Mouse (Mus musculus) hindbrain, embryonic 12.5 days (tissue): ENCODE data around the gene Foxd4. TPM values are rescaled to one million over a fixed set of nuclear protein-coding genes. Genes with fewer than 3 reads are reported as not detected.
"Not testable (repeated sequence)": the region's sequence is repeated elsewhere in the genome, so short reads cannot be mapped to it uniquely, and the experiment has no call there.

Experiments used
- ATAC-seq: fragments of 200-750 bp; cut with Nextera tagmentation; 2 replicates; pipeline ENCODE4 v1.8.0; 2017; ENCODE audit warnings: moderate TSS enrichment; ENCODE audit not compliant: low FRiP score
- H3K27ac ChIP-seq: fragments of 300-500 bp; sonication (generic); 2 replicates; pipeline ENCODE4 v1.5.1; 2016; ENCODE audit warnings: mild to moderate bottlenecking
- H3K27me3 ChIP-seq: fragments of 300-500 bp; sonication (generic); 2 replicates; pipeline ENCODE4 v1.6.1; 2016; ENCODE audit warnings: mild to moderate bottlenecking
- H3K36me3 ChIP-seq: fragments of 300-500 bp; sonication (generic); 2 replicates; pipeline ENCODE4 v1.6.1; 2016; ENCODE audit warnings: mild to moderate bottlenecking
- H3K4me1 ChIP-seq: fragments of 300-500 bp; sonication (generic); 2 replicates; pipeline ENCODE4 v1.6.1; 2016
- H3K4me2 ChIP-seq: fragments of 300-500 bp; sonication (generic); replicated peaks from 2 replicates; pipeline ENCODE4 v1.6.1; 2016; ENCODE audit warnings: mild to moderate bottlenecking
- H3K4me3 ChIP-seq: fragments of 300-500 bp; sonication (generic); 2 replicates; pipeline ENCODE4 v1.5.1; 2016; ENCODE audit warnings: mild to moderate bottlenecking
- H3K9ac ChIP-seq: fragments of 300-500 bp; sonication (generic); 2 replicates; pipeline ENCODE4 v1.6.1; 2016; ENCODE audit warnings: mild to moderate bottlenecking, moderate library complexity
- H3K9me3 ChIP-seq: fragments of 300-500 bp; sonication (generic); replicated peaks from 2 replicates; pipeline ENCODE4 v1.6.1; 2016; ENCODE audit warnings: mild to moderate bottlenecking
- WGBS: fragments of 180-500 bp; shearing (Covaris S2); methylation state at CpG from one replicate; pipeline ENCODE4 v1.1.7; 2016; 5-methylcytosine and 5-hydroxymethylcytosine counted together
- polyA plus RNA-seq: library from polyadenylated mRNA; unstranded; fragments of >200 nt; fragmentation: Nextera tagmentation; extraction: Ambion mirVana; gene quantifications from 2 replicates; pipeline ENCODE4 v1.2.1, GENCODE M21; 2016

Gene Foxd4
- polyA plus RNA-seq, 1 experiment from 2014 or later: 0.87 TPM

- peaks cover 22% of the 10 kb centered on the region for H3K4me1 ChIP-seq
- H3K36me3 ChIP-seq: no peaks in the 10 kb centered on the region
- H3K27ac ChIP-seq: no peak overlapping the region
- H3K9ac ChIP-seq: no peak overlapping the region
- 3% methylated on average over 34 of the region's 34 CpGs for WGBS
- ATAC-seq: no peak
- peak overlapping the region; percentile 64 for H3K4me2 ChIP-seq
- H3K4me3 ChIP-seq: peak overlapping the region; percentile 40
- peaks cover 85% of the 10 kb centered on the region for H3K27me3 ChIP-seq
- no peaks in the 10 kb centered on the region for H3K9me3 ChIP-seq
Measured at GRCm38 (mm10) chr19:24898737-24899577, 2.0 kb downstream of the Foxd4 start.

GRCm38 (mm10) chr19:24897896-24898736 lies 2.9 kb downstream of the Foxd4 start:
- no peak for ATAC-seq
- peaks cover 80% of the 10 kb centered on the region for H3K27me3 ChIP-seq
- no peaks in the 10 kb centered on the region for H3K9me3 ChIP-seq
- no peak overlapping the region for H3K9ac ChIP-seq
- H3K4me1 ChIP-seq: peaks cover 22% of the 10 kb centered on the region
- WGBS: 2% methylated on average over 20 of the region's 20 CpGs
- H3K36me3 ChIP-seq: no peaks in the 10 kb centered on the region
- H3K27ac ChIP-seq: no peak overlapping the region
- peak overlapping the region; percentile 18; the same call in 1 of the 2 replicates for H3K4me3 ChIP-seq
- H3K4me2 ChIP-seq: no peak overlapping the region

DNA sequence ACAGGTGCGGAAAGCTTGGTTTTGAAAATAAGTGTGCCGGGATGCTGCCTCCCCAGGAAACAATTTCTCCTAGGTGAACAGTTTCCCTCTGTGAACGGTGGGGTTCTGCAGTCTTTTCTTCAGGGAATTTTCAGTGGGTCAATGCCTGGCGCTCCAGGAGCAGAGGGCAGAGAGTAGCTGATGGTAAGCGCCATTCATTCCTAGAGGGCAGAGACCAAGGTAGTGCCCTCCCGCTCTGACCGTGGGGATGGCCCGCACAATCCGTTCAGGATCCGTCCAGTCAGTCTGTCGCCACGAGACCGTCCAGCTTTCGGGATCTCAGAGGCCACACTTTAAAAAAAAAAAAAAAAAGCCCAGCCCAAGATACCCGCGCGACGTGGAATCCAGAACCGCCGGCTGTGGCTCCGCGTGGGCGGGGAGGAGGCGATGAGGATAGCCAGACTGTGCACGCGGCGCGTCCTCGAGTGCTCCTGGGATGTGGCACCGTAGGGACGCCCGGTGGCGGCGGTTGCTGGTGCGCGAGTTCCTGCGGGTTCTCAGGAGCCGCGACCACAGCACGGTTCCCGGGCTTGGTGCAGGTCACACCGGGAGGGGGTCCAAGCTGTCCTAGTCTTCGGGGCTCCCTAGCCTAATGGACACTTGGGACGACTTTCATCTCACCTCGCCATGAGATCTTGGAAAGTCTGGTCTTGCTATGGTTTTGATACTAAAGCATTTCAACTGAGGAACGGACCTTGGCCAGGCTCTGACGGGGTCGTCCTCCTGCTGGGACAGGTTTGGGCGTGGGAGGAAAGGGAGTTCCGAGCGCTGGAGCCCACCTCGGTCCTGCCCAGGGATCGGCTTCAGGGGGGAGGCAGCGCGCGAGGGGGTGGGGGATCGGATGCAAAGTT lies 3.7 kb downstream of the Foxd4 start:
- H3K9ac ChIP-seq: no peak overlapping the region
- no peaks in the 10 kb centered on the region for H3K36me3 ChIP-seq
- peak overlapping the region; percentile 30 for H3K4me2 ChIP-seq
- H3K9me3 ChIP-seq: no peaks in the 10 kb centered on the region
- WGBS: under 1% methylated on average over 57 of the region's 57 CpGs
- peaks cover 22% of the 10 kb centered on the region for H3K4me1 ChIP-seq
- 0 out of 2 replicates have a peak, but pooled peaks have one; percentile 38 for ATAC-seq
- peaks cover 73% of the 10 kb centered on the region for H3K27me3 ChIP-seq
- H3K4me3 ChIP-seq: peak overlapping the region; percentile 18
- no peak overlapping the region for H3K27ac ChIP-seq

- H3K27ac ChIP-seq: no peak overlapping the region
- no peak overlapping the region for H3K9ac ChIP-seq
- H3K4me1 ChIP-seq: peaks cover 22% of the 10 kb centered on the region
- WGBS: 15% methylated on average over 4 of the region's 4 CpGs
- H3K27me3 ChIP-seq: peaks cover 66% of the 10 kb centered on the region
- no peaks in the 10 kb centered on the region for H3K36me3 ChIP-seq
- H3K9me3 ChIP-seq: no peaks in the 10 kb centered on the region
- H3K4me2 ChIP-seq: no peak overlapping the region
- no peak overlapping the region for H3K4me3 ChIP-seq
- no peak for ATAC-seq
Measured at GRCm38 (mm10) chr19:24896536-24896935, 4.5 kb downstream of the Foxd4 start.

DNA sequence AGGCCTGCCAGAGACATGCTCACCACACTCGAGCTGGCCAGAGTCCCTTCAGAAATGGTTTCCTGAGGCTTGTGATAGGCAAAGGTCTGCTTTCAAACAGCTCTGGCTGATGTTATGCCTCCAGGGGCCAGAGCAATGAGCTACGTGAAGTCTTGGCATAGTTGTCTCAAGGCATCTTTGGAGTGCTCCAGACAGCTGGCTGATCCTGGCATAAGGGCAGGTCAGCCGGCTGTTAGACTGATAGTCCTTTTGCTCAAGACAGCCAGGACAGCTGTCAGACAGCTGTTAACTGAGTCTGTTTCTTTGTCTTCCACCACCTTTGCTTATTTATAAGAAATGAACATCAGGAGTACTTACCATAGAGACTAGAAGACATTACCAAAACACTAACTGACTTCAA lies 14.1 kb downstream of the Foxd4 start:
- Histone ChIP-seq H3K4me1 (0 out of 2 replicates have a peak, but pooled peaks cover 4% of the 10 kb centered on the region), H3K27ac (no peak overlapping the region), H3K36me3 (no peaks in the 10 kb centered on the region), H3K27me3 (peaks cover 7% of the 10 kb centered on the region; the same call in 1 of the 2 replicates), H3K9me3 (no peaks in the 10 kb centered on the region), H3K9ac (no peak overlapping the region), H3K4me2 (no peak overlapping the region), H3K4me3 (no peak overlapping the region)
- 79% methylated on average over 3 of the region's 3 CpGs for WGBS
- ATAC-seq: no peak

GRCm38 (mm10) chr19:24885504-24885903 lies 15.5 kb downstream of the Foxd4 start:
- Histone ChIP-seq H3K9ac (no peak overlapping the region), H3K36me3 (no peaks in the 10 kb centered on the region), H3K4me2 (no peak overlapping the region), H3K27me3 (peaks cover 7% of the 10 kb centered on the region; the same call in 1 of the 2 replicates), H3K9me3 (no peaks in the 10 kb centered on the region), H3K4me3 (no peak overlapping the region), H3K27ac (no peak overlapping the region), H3K4me1 (0 out of 2 replicates have a peak, but pooled peaks cover 4% of the 10 kb centered on the region)
- no peak for ATAC-seq
- WGBS: 13% methylated on average over 5 of the region's 5 CpGs

DNA sequence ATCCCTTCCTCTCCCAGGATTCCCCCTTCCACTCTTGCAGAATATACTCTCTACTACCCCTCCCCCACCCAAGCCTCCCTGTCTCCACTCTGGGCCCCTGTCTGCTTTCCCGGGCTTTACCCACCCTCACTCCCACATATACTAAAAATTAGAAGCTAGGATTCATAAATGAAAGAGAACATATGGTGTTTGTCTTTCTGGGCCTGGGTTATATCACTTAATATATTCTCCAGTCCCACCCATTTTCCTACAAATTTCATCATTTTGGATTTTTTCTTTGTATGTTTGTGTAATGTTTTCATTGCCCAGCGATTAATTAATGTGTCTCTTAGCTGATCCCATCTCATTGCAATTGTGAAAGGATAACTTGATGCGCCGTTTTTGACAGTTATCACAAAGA lies 19.8 kb downstream of the Foxd4 start:
- H3K27ac ChIP-seq: no peak overlapping the region
- no peaks in the 10 kb centered on the region for H3K36me3 ChIP-seq
- H3K4me3 ChIP-seq: no peak overlapping the region
- no peaks in the 10 kb centered on the region; the same call in 1 of the 2 replicates for H3K27me3 ChIP-seq
- no peak overlapping the region for H3K4me2 ChIP-seq
- H3K9ac ChIP-seq: no peak overlapping the region
- no peaks in the 10 kb centered on the region for H3K9me3 ChIP-seq
- ATAC-seq: no peak
- WGBS: 66% methylated on average over 4 of the region's 4 CpGs
- H3K4me1 ChIP-seq: 0 out of 2 replicates have a peak, but pooled peaks cover 4% of the 10 kb centered on the region

DNA sequence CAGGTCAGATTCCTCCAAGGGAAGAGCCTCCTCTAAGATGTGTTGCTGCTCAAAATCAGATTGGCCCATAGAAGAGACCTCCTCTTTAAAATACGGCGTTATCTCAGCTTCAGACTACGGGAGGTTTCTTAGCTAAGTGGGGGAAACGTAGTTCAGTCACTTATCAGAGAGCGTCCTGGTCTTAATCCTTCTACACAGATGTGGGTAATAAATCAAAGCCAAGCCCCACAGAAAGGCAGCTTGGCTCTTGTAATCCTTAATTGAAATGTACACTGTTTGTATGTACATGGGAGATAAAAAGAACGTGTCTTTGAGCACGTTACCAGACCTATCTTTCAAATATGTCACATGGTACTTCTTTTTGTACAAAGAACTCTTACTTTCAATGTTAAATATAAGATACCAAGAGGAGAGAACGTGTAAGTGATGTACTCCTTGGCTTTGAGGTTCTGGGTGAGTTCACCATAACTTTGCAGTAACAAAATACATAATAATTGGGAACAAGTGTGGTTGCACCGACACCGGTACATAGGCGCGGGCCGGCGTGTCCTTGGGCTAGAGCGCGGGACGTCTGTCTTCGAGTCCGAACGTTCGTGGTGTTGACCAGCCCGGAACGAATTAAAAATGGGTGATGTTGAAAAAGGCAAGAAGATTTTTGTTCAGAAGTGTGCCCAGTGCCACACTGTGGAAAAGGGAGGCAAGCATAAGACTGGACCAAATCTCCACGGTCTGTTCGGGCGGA lies 25.7 kb downstream of the Foxd4 start, which contains the start of gene Gm10053:
TSS of gene Gm10053 (plus strand) at position 558 of the 742 bp plus-strand sequence.
- H3K9me3 ChIP-seq, ATAC-seq, H3K4me2 ChIP-seq, H3K36me3 ChIP-seq, H3K4me3 ChIP-seq, H3K4me1 ChIP-seq, H3K27ac ChIP-seq, H3K9ac ChIP-seq, H3K27me3 ChIP-seq: not testable (repeated sequence)
- 87% methylated on average over 23 of the region's 26 CpGs for WGBS

- no peaks in the 10 kb centered on the region for H3K4me1 ChIP-seq
- 68% methylated on average over 2 of the region's 2 CpGs for WGBS
- no peak overlapping the region for H3K4me2 ChIP-seq
- H3K36me3 ChIP-seq: no peaks in the 10 kb centered on the region
- no peak overlapping the region for H3K4me3 ChIP-seq
- peaks cover 10% of the 10 kb centered on the region for H3K27me3 ChIP-seq
- H3K9ac ChIP-seq: no peak overlapping the region
- ATAC-seq: no peak
- no peak overlapping the region for H3K27ac ChIP-seq
- no peaks in the 10 kb centered on the region for H3K9me3 ChIP-seq
Measured at GRCm38 (mm10) chr19:24873873-24874272, 27.1 kb downstream of the Foxd4 start.

GRCm38 (mm10) chr19:24871037-24871635 lies 29.9 kb downstream of the Foxd4 start:
- H3K9ac ChIP-seq: peak overlapping the region; percentile 56
- H3K4me2 ChIP-seq: peak overlapping the region; percentile 57
- no peaks in the 10 kb centered on the region for H3K36me3 ChIP-seq
- H3K27ac ChIP-seq: no peak overlapping the region
- peak; percentile 63 for ATAC-seq
- H3K4me1 ChIP-seq: no peaks in the 10 kb centered on the region
- H3K4me3 ChIP-seq: peak overlapping the region; percentile 29
- H3K9me3 ChIP-seq: no peaks in the 10 kb centered on the region
- H3K27me3 ChIP-seq: peaks cover 10% of the 10 kb centered on the region
- whole genome bisulfite sequencing: 24% methylated on average over 18 of the region's 18 CpGs

DNA sequence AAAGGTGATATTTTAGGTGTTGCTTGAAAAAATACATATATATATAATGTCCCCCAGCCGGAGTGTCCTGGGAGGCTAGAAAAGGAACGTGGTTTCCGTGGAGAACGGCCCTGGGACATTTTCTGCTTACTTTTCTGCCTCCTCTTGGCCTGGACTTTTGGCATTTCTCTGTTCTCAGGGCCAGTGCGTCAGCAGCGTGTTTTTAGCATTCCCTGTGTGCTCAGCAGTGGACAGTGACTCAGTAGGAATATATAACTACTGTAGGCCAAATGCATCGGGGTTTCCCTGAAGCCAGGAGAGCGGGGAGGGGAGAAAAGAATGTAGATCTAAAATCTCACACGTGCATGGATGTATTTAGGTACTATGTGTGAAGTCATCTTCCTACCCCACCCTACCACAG lies 35.6 kb downstream of the Foxd4 start:
- Histone ChIP-seq H3K36me3 (no peaks in the 10 kb centered on the region), H3K4me1 (peaks cover 3% of the 10 kb centered on the region; the same call in 1 of the 2 replicates), H3K4me2 (no peak overlapping the region), H3K27me3 (peaks cover 35% of the 10 kb centered on the region), H3K9me3 (no peaks in the 10 kb centered on the region), H3K9ac (no peak overlapping the region), H3K27ac (no peak overlapping the region), H3K4me3 (no peak overlapping the region)
- ATAC-seq: no peak
- 87% methylated on average over 9 of the region's 9 CpGs for WGBS
